Mouse (Mus musculus): ENCODE data around the gene Nab1. TPM values are rescaled to one million over a fixed set of nuclear protein-coding genes. Genes with fewer than 3 reads are reported as not detected.

Nab1 gene
- polyA plus RNA-seq, 1 experiment from 2014 or later, result 12.5 TPM

- WGBS, result 89% methylated on average over 3 of the region's 3 CpGs
- H3K36me3 ChIP-seq, result no peaks in the 10 kb centered on the region
- H3K27me3 ChIP-seq, result no peaks in the 10 kb centered on the region
- H3K27ac ChIP-seq, result no peak overlapping the region
- H3K4me3 ChIP-seq, result no peak overlapping the region
- ATAC-seq (ENCODE audit: low FRiP score), result no peak
- no peak overlapping the region for H3K4me2 ChIP-seq (replicated peaks)
- H3K9me3 ChIP-seq (replicated peaks), result no peaks in the 10 kb centered on the region
- peaks cover 13% of the 10 kb centered on the region for H3K4me1 ChIP-seq
- H3K9ac ChIP-seq, result no peak overlapping the region
Observed at GRCm38 (mm10) chr1:52465830-52466229, 34.6 kb downstream of the Nab1 start.

- H3K27ac ChIP-seq, result no peak overlapping the region
- H3K4me2 ChIP-seq (replicated peaks), result no peak overlapping the region
- no peak overlapping the region for H3K4me3 ChIP-seq
- H3K4me1 ChIP-seq, result peaks cover 8% of the 10 kb centered on the region
- 75% methylated on average over 3 of the region's 3 CpGs for WGBS
- no peaks in the 10 kb centered on the region for H3K9me3 ChIP-seq (replicated peaks)
- no peak overlapping the region for H3K9ac ChIP-seq
- no peaks in the 10 kb centered on the region for H3K27me3 ChIP-seq
- no peaks in the 10 kb centered on the region for H3K36me3 ChIP-seq
- no peak for ATAC-seq (ENCODE audit: low FRiP score)
Observed at GRCm38 (mm10) chr1:52465264-52465663, 35.2 kb downstream of the Nab1 start.

- H3K27ac ChIP-seq, result no peak overlapping the region
- H3K4me3 ChIP-seq, result no peak overlapping the region
- 91% methylated on average over 6 of the region's 6 CpGs for WGBS
- no peaks in the 10 kb centered on the region for H3K36me3 ChIP-seq
- H3K4me1 ChIP-seq, result no peaks in the 10 kb centered on the region
- no peak overlapping the region for H3K9ac ChIP-seq
- ATAC-seq (ENCODE audit: low FRiP score), result no peak
- no peaks in the 10 kb centered on the region for H3K9me3 ChIP-seq (replicated peaks)
- H3K27me3 ChIP-seq, result no peaks in the 10 kb centered on the region
- no peak overlapping the region for H3K4me2 ChIP-seq (replicated peaks)
Observed at GRCm38 (mm10) chr1:52463305-52463704, 37.2 kb downstream of the Nab1 start.

- no peak overlapping the region for H3K27ac ChIP-seq
- no peak overlapping the region for H3K4me3 ChIP-seq
- no peaks in the 10 kb centered on the region for H3K9me3 ChIP-seq (replicated peaks)
- no peak overlapping the region for H3K4me2 ChIP-seq (replicated peaks)
- no peaks in the 10 kb centered on the region for H3K36me3 ChIP-seq
- H3K4me1 ChIP-seq, result no peaks in the 10 kb centered on the region
- H3K9ac ChIP-seq, result no peak overlapping the region
- ATAC-seq (ENCODE audit: low FRiP score), result no peak
- WGBS, result 46% methylated on average over 7 of the region's 7 CpGs
- no peaks in the 10 kb centered on the region for H3K27me3 ChIP-seq
Observed at GRCm38 (mm10) chr1:52456571-52456970, 43.9 kb downstream of the Nab1 start.

GRCm38 (mm10) chr1:52454509-52455001 lies 45.9 kb downstream of the Nab1 start:
- no peak overlapping the region for H3K4me2 ChIP-seq (replicated peaks)
- no peaks in the 10 kb centered on the region for H3K27me3 ChIP-seq
- no peak overlapping the region for H3K4me3 ChIP-seq
- no peaks in the 10 kb centered on the region for H3K4me1 ChIP-seq
- H3K36me3 ChIP-seq, result no peaks in the 10 kb centered on the region
- WGBS, result 88% methylated on average over 3 of the region's 3 CpGs
- no peak overlapping the region for H3K9ac ChIP-seq
- no peak overlapping the region for H3K27ac ChIP-seq
- no peak for ATAC-seq (ENCODE audit: low FRiP score)
- H3K9me3 ChIP-seq (replicated peaks), result no peaks in the 10 kb centered on the region

GRCm38 (mm10) chr1:52451360-52451759 lies 49.1 kb downstream of the Nab1 start:
- no peak for ATAC-seq (ENCODE audit: low FRiP score)
- no peak overlapping the region for H3K9ac ChIP-seq
- H3K27me3 ChIP-seq, result no peaks in the 10 kb centered on the region
- H3K9me3 ChIP-seq (replicated peaks), result no peaks in the 10 kb centered on the region
- no peak overlapping the region for H3K4me2 ChIP-seq (replicated peaks)
- no peaks in the 10 kb centered on the region for H3K4me1 ChIP-seq
- WGBS, result 91% methylated on average over 1 of the region's 1 CpGs
- no peaks in the 10 kb centered on the region for H3K36me3 ChIP-seq
- H3K4me3 ChIP-seq, result no peak overlapping the region
- H3K27ac ChIP-seq, result no peak overlapping the region

- no peak overlapping the region for H3K27ac ChIP-seq
Observed at GRCm38 (mm10) chr1:52435856-52436255, 64.6 kb downstream of the Nab1 start.

GRCm38 (mm10) chr1:52434085-52434484 lies 66.4 kb downstream of the Nab1 start:
- 87% methylated on average over 4 of the region's 4 CpGs for WGBS
- no peak overlapping the region for H3K4me2 ChIP-seq (replicated peaks)
- no peaks in the 10 kb centered on the region for H3K36me3 ChIP-seq
- no peak overlapping the region for H3K4me3 ChIP-seq
- H3K9me3 ChIP-seq (replicated peaks), result no peaks in the 10 kb centered on the region
- H3K9ac ChIP-seq, result no peak overlapping the region
- no peak overlapping the region for H3K27ac ChIP-seq
- no peaks in the 10 kb centered on the region for H3K4me1 ChIP-seq
- H3K27me3 ChIP-seq, result no peaks in the 10 kb centered on the region
- ATAC-seq (ENCODE audit: low FRiP score), result no peak

More at GRCm38 (mm10) chr1:52435856-52436255, 64.6 kb downstream of the Nab1 start:
- H3K4me2 ChIP-seq (replicated peaks), result no peak overlapping the region
- no peaks in the 10 kb centered on the region for H3K9me3 ChIP-seq (replicated peaks)
- no peaks in the 10 kb centered on the region for H3K36me3 ChIP-seq
- H3K4me1 ChIP-seq, result no peaks in the 10 kb centered on the region
- no peak overlapping the region for H3K9ac ChIP-seq
- no peak overlapping the region for H3K4me3 ChIP-seq
- no peak for ATAC-seq (ENCODE audit: low FRiP score)
- 79% methylated on average over 6 of the region's 6 CpGs for WGBS
- no peaks in the 10 kb centered on the region for H3K27me3 ChIP-seq

GRCm38 (mm10) chr1:52431806-52432205 lies 68.7 kb downstream of the Nab1 start:
- H3K9ac ChIP-seq, result no peak overlapping the region
- H3K4me3 ChIP-seq, result no peak overlapping the region
- H3K27me3 ChIP-seq, result no peaks in the 10 kb centered on the region
- WGBS, result 83% methylated on average over 8 of the region's 8 CpGs
- H3K4me1 ChIP-seq, result no peaks in the 10 kb centered on the region
- no peak overlapping the region for H3K4me2 ChIP-seq (replicated peaks)
- ATAC-seq (ENCODE audit: low FRiP score), result no peak
- no peaks in the 10 kb centered on the region for H3K36me3 ChIP-seq
- no peaks in the 10 kb centered on the region for H3K9me3 ChIP-seq (replicated peaks)
- H3K27ac ChIP-seq, result no peak overlapping the region

- no peaks in the 10 kb centered on the region for H3K27me3 ChIP-seq
- no peak overlapping the region for H3K4me3 ChIP-seq
- 93% methylated on average over 2 of the region's 2 CpGs for WGBS
- no peaks in the 10 kb centered on the region for H3K4me1 ChIP-seq
- no peaks in the 10 kb centered on the region for H3K36me3 ChIP-seq
- no peaks in the 10 kb centered on the region for H3K9me3 ChIP-seq (replicated peaks)
- H3K9ac ChIP-seq, result no peak overlapping the region
- no peak overlapping the region for H3K4me2 ChIP-seq (replicated peaks)
- ATAC-seq (ENCODE audit: low FRiP score), result no peak
- no peak overlapping the region for H3K27ac ChIP-seq
Observed at GRCm38 (mm10) chr1:52430606-52431005, 69.9 kb downstream of the Nab1 start.

- WGBS, result 95% methylated on average over 1 of the region's 1 CpGs
- H3K36me3 ChIP-seq, result no peaks in the 10 kb centered on the region
- no peak for ATAC-seq (ENCODE audit: low FRiP score)
Observed at GRCm38 (mm10) chr1:52430116-52430515, 70.4 kb downstream of the Nab1 start.

GRCm38 (mm10) chr1:52427841-52428464 lies 72.5 kb downstream of the Nab1 start:
- Histone ChIP-seq H3K4me2 (replicated peaks) (no peak overlapping the region), H3K4me3 (no peak overlapping the region), H3K9ac (no peak overlapping the region), H3K4me1 (no peaks in the 10 kb centered on the region), H3K9me3 (replicated peaks) (no peaks in the 10 kb centered on the region), H3K27me3 (no peaks in the 10 kb centered on the region), H3K27ac (no peak overlapping the region), H3K36me3 (no peaks in the 10 kb centered on the region)
- WGBS, result 78% methylated on average over 2 of the region's 2 CpGs
- ATAC-seq (ENCODE audit: low FRiP score), result no peak

More at GRCm38 (mm10) chr1:52430116-52430515, 70.4 kb downstream of the Nab1 start:
- Histone ChIP-seq H3K9ac (no peak overlapping the region), H3K4me3 (no peak overlapping the region), H3K4me2 (replicated peaks) (no peak overlapping the region), H3K4me1 (no peaks in the 10 kb centered on the region), H3K9me3 (replicated peaks) (no peaks in the 10 kb centered on the region), H3K27ac (no peak overlapping the region), H3K27me3 (no peaks in the 10 kb centered on the region)

- H3K27ac ChIP-seq, result no peak overlapping the region
- no peaks in the 10 kb centered on the region for H3K4me1 ChIP-seq
- no peaks in the 10 kb centered on the region for H3K9me3 ChIP-seq (replicated peaks)
- H3K36me3 ChIP-seq, result no peaks in the 10 kb centered on the region
- ATAC-seq (ENCODE audit: low FRiP score), result no peak
- no peak overlapping the region for H3K9ac ChIP-seq
- no peak overlapping the region for H3K4me2 ChIP-seq (replicated peaks)
- no peaks in the 10 kb centered on the region for H3K27me3 ChIP-seq
- WGBS, result 80% methylated on average over 1 of the region's 1 CpGs
- H3K4me3 ChIP-seq, result no peak overlapping the region
Observed at GRCm38 (mm10) chr1:52423846-52424245, 76.6 kb downstream of the Nab1 start.

Measured in hindbrain, embryonic 12.5 days (tissue).